Mouse (Mus musculus) adrenal gland, postnatal 10 days (tissue): Measurements from ENCODE around the gene Bckdha. TPM values are rescaled to one million over a fixed set of nuclear protein-coding genes. Genes with fewer than 3 reads are reported as not detected.
A peak's percentile ranks its signal among the peaks of the same experiment; 100 is the strongest.

Experiments used
- DNase-seq: peaks from one replicate; pipeline ENCODE4 v3.0.0; 2021; ENCODE audit warnings: mixed read lengths
- total RNA-seq, 2 experiments: library from RNA; stranded (reverse); gene quantifications; 2 replicates each; pipeline ENCODE4 v1.2.3; 2021

Bckdha gene
- total RNA-seq, 2 experiments from 2014 or later = 251 to 252 TPM

- DNase-seq = no peak
Observed at GRCm38 (mm10) chr7:25644631-25645030, 14.2 kb downstream of the Bckdha start.

- DNase-seq = no peak
Observed at GRCm38 (mm10) chr7:25644136-25644535, 14.6 kb downstream of the Bckdha start.

- no peak for DNase-seq
Observed at GRCm38 (mm10) chr7:25639754-25640153, 19.0 kb downstream of the Bckdha start.

- no peak for DNase-seq
Observed at GRCm38 (mm10) chr7:25637099-25637498, 21.7 kb downstream of the Bckdha start.

GRCm38 (mm10) chr7:25636373-25636772, 22.4 kb downstream of the Bckdha start:
- no peak for DNase-seq

GRCm38 (mm10) chr7:25632679-25633078, 26.1 kb downstream of the Bckdha start:
- no peak for DNase-seq

- no peak for DNase-seq
Observed at GRCm38 (mm10) chr7:25628323-25628620, 30.5 kb downstream of the Bckdha start.

- DNase-seq = peak; percentile 85
Observed at GRCm38 (mm10) chr7:25627431-25628322, 31.1 kb downstream of the Bckdha start.

- peak; percentile 45 for DNase-seq
Observed at GRCm38 (mm10) chr7:25626509-25627430, 32.0 kb downstream of the Bckdha start, which contains the start of gene B3gnt8. TSS of gene B3gnt8 (plus strand) at chr7:25626654.

GRCm38 (mm10) chr7:25625594-25626250, 33.1 kb downstream of the Bckdha start:
- peak; percentile 53 for DNase-seq

- no peak for DNase-seq
Observed at GRCm38 (mm10) chr7:25624851-25625250, 33.9 kb downstream of the Bckdha start.

GRCm38 (mm10) chr7:25623857-25624370, 34.9 kb downstream of the Bckdha start:
- no peak for DNase-seq

GRCm38 (mm10) chr7:25620751-25621150, 38.0 kb downstream of the Bckdha start:
- no peak for DNase-seq

- DNase-seq = no peak
Observed at GRCm38 (mm10) chr7:25620101-25620500, 38.7 kb downstream of the Bckdha start.

GRCm38 (mm10) chr7:25619722-25619991, 39.1 kb downstream of the Bckdha start:
- DNase-seq = no peak

- DNase-seq = peak; percentile 96
Observed at GRCm38 (mm10) chr7:25618865-25619721, 39.7 kb downstream of the Bckdha start, which contains the start of gene Dmac2. TSS of gene Dmac2 (plus strand) at chr7:25619414.

- no peak for DNase-seq
Observed at GRCm38 (mm10) chr7:25617376-25618160, 41.2 kb downstream of the Bckdha start.

- peak; percentile 2 for DNase-seq
Observed at GRCm38 (mm10) chr7:25615706-25616011, 43.1 kb downstream of the Bckdha start, which contains the start of gene Erich4. TSS of gene Erich4 (minus strand) at chr7:25615892.

- no peak for DNase-seq
Observed at GRCm38 (mm10) chr7:25614831-25615705, 43.7 kb downstream of the Bckdha start.

- no peak for DNase-seq
Observed at GRCm38 (mm10) chr7:25614086-25614485, 44.7 kb downstream of the Bckdha start.
